Mouse (Mus musculus) heart, adult 2 months (tissue): ENCODE measurements around the gene Tmem169.

Experiments used
- CTCF ChIP-seq: fragments of 200-600 bp; IDR thresholded peaks from 2 replicates; pipeline ENCODE4 v1.8.1; 2022; ENCODE audit warnings: antibody characterized with exemption, mild to moderate bottlenecking, moderate library complexity
- EP300 ChIP-seq: fragments of 200-500 bp; IDR thresholded peaks from 2 replicates; pipeline ENCODE4 v1.6.1; 2011; ENCODE audit warnings: low read depth, low read length, control low read depth; ENCODE audit not compliant: insufficient read depth
- POLR2A ChIP-seq: fragments of 200-500 bp; IDR thresholded peaks from 2 replicates; pipeline ENCODE4 v1.6.1; 2011; ENCODE audit warnings: mild to moderate bottlenecking, low read depth, low read length, control low read depth; ENCODE audit not compliant: insufficient read depth

GRCm38 (mm10) chr1:72278085-72278484 lies 6.1 kb upstream of the Tmem169 start:
- no peak for TF ChIP-seq CTCF
- no peak for TF ChIP-seq EP300
- TF ChIP-seq POLR2A = no peak
